Mouse (Mus musculus): ENCODE data around the gene Prss38.

Gene Prss38

DNA sequence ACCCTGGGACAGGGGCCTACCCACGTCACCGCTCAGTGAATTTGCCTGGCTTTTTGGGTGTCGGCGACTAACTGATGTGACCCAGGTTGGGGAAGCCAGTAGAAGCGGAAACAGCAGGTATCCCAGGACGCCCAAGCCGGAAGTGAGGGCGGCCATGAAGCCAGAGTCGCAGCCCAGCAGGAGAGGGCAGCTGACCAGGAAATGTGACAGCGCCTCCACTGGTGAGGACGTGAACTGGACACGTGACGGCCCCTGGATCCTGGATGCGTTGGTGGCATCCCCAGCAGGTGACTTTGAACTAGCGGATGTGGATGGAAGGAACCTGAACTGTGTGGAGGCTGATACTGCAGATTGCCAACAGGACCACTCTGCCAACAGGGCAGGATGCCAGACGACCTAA lies at the start of gene Prss38:
Gene Prss38, minus strand, starts transcription at position 183 of the 400 bp plus-strand sequence.
- DNase-seq, result no peak

DNA sequence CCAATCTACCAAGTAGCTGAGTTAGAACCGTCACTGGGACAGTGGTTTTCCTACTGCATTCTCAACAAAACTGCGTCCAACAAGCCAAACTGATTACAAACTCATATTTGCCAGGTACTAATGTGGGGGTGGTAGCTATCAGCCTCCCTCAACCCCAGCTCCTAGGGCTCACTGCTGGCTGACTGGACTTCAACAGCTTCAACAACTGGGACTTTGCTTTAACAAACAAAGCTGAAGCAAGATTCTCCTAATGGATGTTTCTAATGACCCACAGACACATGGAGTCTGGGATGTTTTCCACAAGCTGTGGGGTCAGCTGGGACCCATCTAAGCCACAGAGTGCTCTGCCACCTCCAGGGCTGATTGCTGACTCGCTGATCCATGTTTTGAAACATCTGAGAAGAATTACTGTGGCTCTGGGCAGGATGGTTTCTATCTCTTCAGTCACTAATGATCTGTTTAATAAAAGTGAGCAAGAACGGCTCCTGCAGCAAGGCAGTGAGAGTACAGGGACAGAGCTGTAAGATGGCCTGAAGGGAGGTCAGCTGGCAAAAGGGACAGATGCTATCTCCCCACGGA lies 47.6 kb upstream of the Prss38 start:
- peak; percentile 38 for DNase-seq

DNA sequence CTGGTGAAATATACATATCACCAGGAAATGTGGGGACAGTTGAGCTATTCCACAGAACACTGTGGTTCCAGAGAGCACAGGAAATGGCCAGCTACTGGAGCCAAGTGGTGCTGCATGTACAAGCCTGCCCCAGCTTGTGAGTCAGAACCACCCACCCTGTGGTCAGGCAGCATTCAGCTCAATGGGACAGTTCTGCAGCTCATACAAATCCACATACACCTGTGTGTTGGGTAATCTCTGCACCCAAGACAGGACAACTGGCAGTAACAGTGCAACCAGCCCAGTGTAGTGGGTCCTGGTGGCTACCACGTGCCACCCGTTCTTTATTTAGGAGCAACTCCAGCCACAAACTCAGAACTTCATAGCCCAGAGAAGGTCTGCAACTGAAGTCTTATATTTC lies 46.5 kb upstream of the Prss38 start:
- DNase-seq, result peak; percentile 17

DNA sequence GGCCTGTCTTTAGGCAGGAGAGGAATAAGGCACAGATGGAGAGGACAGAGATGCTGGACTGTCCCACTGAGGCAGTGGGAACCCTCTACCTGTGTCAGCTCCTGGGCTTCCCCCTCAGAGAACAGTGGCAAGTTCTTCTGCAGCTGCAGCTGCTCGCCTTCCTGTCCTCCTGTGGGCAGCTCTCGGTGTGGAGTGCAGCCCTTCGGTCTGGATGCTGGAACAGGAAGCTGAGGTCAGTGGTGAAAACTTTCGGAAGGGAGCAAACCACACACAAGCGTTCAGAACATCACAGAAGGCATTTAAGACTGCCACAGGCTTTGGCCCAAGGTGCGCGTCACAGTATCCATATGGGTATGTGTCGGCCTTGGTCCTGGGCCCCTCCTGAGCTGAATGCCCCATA lies 46.0 kb upstream of the Prss38 start:
- peak; percentile 32 for DNase-seq

DNA sequence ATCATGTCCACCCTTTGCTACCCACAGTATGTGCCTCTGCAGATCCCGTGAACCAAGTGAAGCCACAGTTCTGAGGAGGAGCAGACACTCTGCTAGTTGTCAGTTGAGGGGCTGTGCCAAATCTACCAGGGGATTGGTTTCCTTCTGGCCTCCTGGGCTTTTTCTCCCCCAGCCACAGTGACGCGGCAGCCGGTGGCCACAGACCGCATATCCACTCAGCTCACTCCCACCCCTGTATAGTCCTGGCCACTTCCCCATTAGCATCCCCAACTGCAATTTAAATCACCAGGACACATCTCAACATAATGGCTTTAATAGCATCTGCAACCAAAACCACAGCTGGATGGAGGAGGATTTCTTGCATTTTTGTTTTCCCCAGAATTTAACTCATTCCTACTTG lies 43.3 kb upstream of the Prss38 start:
- peak; percentile 14 for DNase-seq

DNA sequence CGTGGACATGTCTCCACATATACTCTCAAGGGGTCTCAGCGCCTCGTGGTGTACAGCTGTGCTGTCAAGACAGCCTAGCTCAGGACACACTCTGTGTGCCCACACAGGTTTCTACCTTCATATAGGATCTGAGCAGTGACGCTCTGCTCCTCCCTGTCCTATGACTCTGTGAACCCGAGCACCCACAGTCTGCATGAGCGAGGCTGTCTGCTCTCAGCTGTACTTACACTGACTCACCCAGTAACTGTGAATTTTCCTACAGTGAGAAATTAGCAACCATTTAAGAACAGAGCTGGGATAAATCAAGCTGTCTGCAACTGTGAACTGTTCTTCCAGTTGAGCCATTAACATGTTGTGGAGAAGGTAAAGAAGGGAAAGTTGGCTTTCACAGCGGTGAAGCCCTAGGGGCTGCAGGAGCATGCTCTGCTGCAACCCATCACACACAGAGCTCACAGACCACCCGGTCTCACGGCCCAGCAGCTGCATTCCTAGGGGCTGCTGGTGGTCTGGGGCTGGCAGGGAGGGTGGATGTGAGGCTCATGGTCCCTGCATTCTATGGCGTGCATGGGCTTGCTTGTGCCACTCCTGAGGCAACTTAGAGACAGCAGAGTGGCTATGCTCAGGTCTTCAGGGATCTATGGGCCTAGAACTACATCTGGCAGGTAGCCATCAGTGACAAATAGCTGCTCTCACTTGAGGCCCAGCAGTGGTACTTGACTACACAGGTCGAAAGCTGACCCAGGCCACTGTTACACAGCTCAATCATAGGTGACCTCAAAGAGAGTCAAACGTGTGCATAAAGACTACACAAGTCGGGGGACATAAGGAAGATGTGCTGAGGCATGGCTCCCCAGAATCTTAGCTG lies 37.8 kb upstream of the Prss38 start:
- no peak for DNase-seq

DNA sequence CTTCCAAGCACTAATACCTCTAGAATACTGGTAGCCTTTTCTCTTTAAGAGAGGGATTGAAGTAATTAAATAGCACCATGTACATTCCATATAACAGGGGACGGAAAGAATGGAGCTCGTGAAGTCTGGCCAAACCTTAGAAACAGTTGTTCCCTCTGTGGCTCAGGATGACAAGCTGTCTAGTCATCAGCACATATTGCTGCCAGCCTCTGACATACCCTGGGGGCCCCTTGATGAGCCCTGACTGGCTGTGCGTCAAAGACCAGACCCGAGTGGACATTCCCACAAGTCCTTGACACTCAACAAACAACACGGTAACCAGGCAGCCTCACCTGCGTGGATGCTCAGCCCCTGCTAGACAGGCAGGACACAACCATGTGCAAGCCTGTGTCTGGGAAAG lies 36.6 kb upstream of the Prss38 start:
- DNase-seq, result no peak

DNA sequence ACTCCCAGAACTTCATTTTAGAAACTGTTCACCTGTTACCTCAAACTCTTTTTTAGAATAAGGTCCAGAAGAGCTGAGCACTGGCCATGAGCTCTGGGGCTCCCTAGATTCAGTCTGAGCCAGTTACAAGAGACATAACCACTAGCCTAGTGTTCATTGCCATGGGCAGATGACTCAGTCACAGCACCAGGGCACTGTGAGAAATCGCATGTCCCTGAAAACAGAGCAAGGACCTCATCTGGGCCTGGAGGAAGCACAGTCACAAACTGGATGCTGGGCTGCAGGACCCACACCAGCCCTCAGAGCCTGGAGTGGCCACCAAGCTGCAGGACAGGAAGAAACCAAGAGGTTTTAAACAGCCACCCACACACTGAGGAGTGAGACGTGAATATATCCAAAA lies 35.4 kb upstream of the Prss38 start:
- no peak for DNase-seq

DNA sequence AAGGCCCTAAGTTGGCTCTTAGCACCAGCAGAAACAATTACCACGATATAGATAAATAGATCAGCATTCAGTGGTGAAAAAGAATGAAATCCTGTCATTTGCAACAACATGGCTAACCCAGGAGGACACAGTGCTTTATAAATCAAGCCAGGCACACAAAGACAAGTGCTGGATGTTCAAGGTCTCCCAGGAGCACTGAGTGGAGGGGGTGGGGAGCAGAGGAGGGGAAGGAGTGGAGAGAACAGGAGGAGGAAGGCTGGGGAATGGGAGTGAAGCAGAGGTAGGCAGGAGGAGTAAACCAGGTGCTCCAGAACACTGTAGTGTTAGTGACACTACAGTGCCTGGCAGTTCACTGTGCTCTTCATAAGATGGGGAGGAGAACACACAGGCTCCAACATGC lies 30.3 kb upstream of the Prss38 start:
- no peak for DNase-seq

DNA sequence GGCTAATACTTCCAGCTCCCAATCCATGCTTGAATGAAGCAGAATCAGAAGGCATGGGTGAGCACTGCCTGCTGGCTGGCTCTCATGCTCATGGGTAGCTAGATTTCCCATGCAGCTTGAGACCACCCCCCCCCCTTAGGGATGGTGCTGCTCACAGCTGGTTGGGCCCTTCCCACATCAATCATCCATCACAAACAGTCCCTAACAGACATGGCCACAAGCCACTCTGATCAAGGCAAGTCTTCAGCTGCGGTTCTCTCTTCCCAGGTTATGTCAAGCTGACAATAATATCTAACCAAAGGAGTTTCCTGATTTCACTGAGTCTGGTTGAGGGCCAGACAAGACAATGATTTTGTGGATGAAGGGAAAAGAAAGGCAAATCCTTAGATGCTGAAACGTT lies 25.4 kb upstream of the Prss38 start:
- no peak for DNase-seq

DNA sequence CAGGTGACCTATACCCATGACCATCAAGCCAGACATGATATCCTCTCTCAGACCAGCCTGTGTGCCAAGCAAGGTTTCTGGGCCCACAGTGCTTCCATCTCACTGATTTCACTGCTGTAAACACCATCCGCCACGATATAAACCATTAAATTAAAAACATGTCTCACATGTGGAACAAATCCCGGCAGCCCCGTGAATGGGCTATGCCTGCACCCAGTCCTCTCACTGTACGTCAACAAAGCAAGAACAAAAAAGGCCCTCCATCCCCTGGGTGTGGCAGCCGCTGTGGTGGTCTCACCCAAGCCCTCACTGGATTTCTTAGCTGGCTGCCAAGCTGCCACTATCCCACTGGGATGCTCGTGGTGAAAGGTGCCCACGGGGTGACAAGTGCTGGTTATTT lies 24.4 kb upstream of the Prss38 start:
- no peak for DNase-seq

DNA sequence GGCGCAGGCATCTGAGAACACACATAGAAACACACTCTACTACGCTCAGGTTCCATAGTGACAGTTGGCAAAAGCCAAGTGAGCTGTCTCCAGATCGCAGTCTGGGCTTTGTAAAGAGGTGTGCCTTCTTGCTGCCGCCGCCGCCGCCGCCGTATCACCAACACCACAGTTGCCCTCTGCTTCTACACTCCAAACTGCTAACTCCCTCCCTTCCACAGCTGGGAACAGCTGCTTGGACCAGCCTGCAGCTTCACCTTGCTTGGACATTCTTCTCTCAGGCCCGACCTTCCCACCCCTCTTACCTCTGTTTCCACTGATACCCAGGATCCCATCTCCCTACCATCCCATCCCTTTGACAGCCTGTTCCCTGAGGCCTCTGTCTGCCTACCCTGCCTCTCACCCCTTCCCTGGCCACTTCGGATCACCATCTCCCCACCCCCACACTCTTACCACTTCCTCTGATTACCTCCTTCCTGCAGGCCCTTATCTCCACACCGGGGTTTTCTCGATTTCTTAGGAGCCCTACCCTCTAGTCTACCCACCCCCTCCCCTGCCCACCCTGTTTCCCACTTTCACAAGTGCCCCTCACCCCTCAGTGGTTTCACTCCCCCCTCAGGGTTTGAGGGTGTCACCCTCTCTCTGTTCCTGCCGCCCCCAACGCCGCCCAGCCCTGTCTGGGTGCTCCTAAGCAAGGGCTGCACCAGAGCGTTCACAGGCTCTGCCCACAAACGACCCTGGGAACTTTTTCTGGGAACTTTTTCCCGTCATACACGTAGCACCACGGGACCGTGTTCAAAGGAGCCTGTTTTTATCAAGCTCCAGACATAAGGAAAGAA lies 22.3 kb upstream of the Prss38 start:
- DNase-seq, result no peak

DNA sequence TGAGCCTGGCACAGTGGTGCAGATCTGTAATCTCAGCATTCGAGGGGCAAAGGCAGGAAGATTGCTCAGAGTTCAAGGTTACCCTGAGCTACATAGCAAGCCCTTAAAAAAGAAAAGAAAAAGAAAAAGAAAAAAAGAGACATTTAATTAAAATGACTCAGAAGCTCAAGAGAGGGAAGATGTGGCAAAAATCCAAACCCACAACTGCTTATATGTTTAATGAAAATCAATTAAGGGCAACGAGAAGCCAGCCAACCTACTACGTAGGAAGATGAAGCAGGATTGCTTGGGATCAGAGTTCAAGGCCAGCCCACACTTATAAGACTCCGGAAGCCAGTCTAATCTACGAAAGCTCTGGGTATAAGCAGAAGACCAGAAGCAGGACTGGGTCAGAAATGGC lies 19.0 kb upstream of the Prss38 start:
- no peak for DNase-seq

DNA sequence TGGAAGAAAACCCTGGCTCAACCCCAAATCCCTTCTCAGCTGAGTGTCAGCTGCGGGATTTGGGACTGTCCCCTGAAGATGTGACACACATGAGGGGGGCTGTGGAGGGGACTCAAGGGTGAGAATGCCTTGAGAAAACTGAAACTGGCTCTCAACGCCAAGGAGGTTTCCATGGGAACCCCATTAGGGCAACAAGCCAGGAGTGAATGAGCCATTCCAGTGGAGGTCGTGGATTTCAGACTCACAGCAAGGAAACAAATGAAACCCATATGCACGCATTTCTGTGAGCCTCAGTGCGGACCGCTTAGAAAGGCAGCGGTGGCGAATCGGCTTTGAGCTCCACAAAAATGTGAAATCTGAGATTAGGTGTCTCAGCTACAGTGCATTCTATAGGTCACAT lies 18.1 kb upstream of the Prss38 start:
- DNase-seq, result peak; percentile 35

DNA sequence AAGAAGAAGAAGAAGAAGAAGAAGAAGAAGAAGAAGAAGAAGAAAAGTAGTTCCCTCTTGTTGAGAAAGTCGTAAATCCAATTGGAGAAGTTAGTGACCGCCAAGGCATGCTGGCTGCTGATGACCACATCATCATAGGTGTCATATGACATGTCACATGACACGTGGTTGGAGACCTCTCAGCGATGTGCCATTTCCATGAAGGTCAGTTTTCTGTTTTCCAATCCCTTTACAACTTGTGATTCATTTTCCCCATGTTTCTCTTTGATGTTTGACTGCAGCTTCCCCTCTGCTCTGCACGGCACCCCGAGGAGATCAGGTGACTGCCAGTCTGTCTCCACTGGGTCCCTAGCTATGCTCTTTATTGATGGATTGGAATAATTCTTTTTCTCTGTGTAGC lies 16.8 kb upstream of the Prss38 start:
- DNase-seq, result no peak

DNA sequence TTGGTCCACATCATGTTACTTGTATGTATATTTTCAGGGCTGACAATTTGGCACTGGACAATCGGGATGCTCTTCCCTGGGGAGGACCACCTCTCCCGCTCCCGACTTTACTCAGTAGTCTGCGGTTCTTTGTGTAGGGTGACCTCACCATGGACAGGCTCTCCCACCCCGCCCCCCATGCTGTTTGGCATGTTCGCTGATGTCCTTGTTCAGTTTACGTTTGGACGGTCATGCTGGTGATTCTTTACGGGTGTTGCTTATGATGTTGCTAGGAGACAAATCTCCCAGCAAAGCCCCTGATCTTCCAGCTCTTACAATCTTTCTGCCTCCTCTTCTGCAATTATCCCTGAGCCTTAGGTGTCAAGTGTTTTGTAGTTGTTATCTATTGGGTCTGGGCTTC lies 15.0 kb upstream of the Prss38 start:
- DNase-seq, result no peak

DNA sequence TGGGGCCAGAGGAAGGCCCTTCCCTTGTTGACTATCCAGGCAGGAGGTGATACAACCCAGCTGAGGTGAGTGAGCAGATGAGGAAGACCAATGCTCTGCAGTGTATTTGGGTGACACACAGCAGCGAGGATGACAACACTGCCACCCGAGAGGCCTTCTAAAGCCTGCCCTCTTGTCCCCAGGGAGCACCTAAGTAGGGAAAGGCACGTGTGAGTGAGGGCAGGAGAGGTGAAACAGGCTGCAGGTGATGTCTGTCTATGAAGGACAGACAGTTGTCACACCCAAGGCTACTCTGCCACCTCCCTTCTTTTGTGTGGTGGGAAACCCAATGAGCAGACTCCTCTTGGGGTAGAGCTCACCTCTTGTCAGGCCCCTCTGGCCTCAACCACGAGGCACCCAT lies 14.2 kb upstream of the Prss38 start:
- DNase-seq, result no peak

DNA sequence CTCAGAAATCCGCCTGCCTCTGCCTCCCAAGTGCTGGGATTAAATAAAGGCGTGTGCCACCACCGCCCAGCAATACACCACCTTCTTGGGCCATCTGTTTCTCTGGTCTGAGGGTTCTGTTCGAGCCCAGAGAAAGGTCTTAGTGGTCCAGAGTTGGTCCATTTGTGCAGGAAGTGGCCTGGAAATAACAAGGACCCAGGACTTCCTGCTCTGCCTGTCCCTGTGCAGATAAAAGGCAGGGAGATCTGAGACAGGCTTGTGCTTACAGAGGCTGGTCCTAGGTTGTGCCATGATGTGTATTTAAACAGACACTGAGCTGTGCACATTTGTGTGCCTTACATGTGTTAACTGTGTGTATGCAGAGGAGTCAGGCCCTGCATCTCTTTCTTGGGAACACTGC lies 13.3 kb upstream of the Prss38 start:
- DNase-seq, result no peak

DNA sequence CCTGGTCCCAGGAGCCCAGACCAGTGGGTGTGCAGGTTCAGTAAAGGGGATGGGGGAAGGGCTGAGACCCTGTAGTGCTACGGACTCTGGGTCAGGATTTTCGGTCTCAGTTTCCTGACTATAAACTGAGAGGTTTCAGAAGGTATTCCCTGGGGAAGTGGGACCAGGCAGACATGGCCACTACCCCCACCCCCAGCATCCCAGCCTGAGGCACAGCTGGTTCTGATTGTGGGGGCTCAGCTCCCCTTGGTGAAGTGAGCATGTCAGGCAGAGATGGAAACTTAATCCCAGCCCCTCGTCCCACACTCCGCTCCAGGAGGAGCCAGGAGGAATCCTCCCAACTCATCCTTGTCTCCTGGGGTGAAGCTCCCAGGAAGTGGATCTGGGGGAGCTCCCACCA lies 12.0 kb upstream of the Prss38 start:
- DNase-seq, result no peak

DNA sequence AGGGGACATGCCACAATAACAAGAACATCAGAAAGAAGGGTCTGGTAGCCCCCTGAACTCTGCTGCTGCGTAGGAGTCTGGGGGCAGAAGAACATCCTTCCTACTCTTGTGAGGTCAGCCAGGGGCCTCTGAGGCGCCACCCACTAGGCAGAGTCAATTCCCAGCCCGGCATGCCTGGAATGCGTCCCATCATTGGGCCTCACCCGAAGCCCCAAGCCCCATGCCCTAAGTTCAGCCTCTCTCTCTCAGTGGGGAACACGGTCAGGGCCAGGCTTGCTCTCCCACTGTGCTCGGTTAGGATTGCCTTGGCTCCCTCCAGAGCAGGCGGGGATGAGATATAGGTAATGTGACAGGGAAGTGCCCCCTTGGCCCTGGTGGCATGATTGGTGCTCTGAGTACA lies 9.7 kb upstream of the Prss38 start:
- DNase-seq, result no peak

DNA sequence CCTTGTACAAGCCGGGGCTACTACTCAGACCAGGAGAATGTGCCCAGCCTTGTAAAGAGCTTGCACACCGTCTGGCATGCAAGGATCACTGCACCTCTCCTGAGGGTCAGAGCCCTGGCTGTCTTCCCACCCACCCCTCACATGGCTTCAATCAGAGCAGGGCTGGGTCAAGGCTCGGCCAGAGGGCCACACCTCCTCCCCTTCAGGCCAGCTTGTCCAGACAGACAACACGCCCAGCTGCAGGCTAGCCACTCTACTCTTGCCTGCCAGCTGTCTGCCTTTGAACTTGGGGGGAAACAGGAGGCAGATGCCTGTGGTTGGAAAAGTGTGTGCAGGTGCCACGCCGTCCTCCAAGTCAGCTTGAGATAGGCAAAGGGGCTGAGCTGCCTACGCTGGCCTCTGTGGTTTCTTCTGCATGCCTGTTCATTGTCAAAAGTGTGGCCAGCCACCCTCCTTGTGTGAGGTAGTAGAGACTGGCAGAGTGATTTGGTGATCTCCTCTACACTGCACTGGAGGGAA lies 9.0 kb upstream of the Prss38 start:
- peak; percentile 19 for DNase-seq

DNA sequence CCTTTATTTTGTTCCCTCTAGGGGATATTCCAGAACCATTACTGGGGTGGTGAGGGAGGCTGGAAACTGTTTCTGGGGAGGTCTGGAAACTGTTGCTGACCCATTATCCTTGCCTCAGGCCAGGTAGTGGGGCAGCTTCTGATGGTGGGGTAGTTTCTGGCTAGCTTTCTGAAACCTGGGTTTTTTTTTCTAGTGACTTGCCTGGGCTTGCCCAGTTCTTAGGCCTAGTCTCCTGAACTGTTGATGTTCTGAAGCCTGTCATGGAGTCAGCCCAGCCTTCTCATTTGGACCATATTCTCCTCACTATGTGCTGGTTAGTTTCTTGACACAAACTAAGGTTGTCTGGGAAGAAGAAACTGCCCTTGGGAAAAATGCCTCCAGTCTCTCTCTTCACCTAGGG lies 4.1 kb upstream of the Prss38 start:
- no peak for DNase-seq

DNA sequence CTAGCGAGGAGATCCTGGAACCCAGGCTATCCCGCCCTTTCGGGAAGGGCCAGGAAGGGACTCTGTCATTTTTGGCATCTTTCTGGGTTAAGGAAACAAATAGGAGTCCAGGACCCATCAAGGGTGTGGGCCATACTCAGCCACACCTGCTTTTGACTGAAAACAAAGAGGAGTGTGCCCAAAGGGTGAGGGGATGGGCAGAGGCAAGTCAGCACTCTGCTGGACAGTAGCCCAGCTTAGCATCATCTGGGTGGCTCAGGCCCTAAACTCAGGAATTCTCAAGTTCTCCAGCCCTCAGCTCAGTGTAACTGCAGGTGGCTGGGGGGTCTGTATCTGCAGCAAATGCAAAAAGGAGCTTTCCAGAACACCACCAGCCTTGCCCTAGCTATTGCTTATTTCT lies 2.5 kb upstream of the Prss38 start:
- DNase-seq, result no peak

DNA sequence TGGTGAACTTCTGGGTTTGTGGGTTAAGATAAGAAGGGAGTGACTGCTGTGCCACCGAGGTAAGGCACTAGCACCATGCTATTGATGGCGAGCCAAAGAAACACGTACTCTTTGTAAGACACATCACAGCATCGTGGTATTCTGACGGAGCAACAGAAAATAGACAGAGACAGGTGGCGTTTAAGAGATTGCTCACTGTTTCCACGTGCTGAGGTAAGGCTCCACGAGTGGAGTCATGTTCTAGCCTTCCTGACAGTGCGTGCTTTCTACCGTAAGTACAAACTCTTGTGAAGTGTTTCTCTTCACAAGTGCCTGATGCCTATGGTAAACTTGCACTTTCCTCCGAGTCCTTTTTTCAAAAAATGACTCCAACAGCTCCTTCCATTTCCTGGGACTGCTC lies 5.6 kb downstream of the Prss38 start:
- no peak for DNase-seq
